Mouse (Mus musculus): Measurements from ENCODE around the gene Qpctl. TPM values are rescaled to one million over a fixed set of nuclear protein-coding genes. Genes with fewer than 3 reads are reported as not detected.

The Qpctl gene
- polyA plus RNA-seq, 1 experiment from 2014 or later, result 13.1 TPM

DNA sequence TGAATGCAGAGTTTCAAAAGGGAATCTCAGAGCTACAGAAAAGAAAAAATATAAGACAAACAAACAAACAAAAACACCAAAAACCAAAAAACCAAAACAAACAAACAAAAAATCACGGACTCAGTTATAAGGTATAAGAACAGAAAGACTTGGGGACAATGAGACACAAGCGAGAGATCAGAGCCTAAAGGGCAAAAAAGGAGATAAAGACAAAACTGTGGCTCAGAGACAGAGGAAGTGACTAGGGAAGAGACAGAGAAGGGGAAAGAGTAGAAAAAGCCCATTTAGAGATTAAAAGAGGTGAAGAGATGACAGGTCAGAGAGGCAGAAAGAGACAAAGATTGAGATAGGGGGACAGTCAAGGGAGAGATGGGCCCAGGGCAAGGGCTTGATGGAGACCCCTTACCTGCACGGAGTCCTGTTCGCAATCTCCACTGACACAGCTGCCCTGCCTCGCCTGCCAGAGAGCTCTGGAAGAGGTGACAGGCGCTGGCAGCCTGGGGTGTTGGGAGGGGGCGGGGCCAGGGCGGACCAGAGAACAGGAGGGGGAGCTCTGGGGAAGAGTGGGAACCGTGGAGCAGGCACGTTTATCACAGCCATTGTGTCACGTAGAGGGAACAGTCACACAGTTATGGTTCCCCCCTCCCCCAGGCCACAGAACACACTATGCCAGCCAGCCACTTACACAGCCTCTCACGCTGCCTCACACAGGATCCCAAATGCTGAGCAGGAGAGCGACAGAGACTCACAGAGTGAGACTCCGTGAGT, 16.7 kb upstream of the Qpctl start, which contains the start of gene Gipr:
Gene Gipr (minus strand): TSS at position 472 of the 768 bp plus-strand sequence.
- Histone ChIP-seq H3K27me3 (ENCODE audit: insufficient read depth, low read length) (peaks cover 7% of the 10 kb centered on the region; the same call in 1 of the 2 replicates), H3K4me1 (ENCODE audit: insufficient read depth) (peaks cover 5% of the 10 kb centered on the region; the same call in 1 of the 2 replicates), H3K36me3 (ENCODE audit: insufficient read depth) (no peaks in the 10 kb centered on the region), H3K27ac (ENCODE audit: low read depth) (no peak within 1 kb of the TSS), H3K9me3 (ENCODE audit: low read depth, low read length) (peaks cover 3% of the 10 kb centered on the region; the same call in 1 of the 2 replicates), H3K4me3 (ENCODE audit: low read depth, low read length) (0 out of 2 replicates have a peak within 1 kb of the TSS, but pooled peaks have one; percentile 13), H3K4me2 (peak within 1 kb of the TSS; percentile 44), H3K9ac (no peak within 1 kb of the TSS)
- no peak for TF ChIP-seq CTCF (IDR thresholded peaks at IDR 0.05; ENCODE audit: low read depth)
- 5% methylated on average over 14 of the region's 14 CpGs for WGBS
- ATAC-seq (ENCODE audit: insufficient read depth) (no peak), DNase-seq (no peak)

DNA sequence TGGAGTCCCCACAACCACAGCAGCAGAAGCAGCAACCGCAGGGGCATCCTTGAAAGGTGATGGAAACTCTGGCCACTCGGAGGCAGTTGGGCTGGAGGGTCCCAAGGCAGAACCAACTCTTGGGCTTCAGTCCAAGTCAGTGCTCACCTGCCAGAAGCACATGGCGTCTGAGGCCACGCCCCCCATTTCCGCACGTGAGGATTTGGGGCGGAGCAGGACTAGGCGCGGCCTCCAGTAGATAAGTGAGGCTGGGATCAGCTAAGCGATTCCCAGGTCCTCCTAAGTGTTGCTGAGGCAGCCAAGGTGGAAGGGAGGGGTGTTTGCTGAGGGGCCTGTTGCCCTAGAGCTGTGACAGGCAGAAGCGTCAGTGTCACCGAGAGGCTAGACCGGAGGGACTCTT, 15.9 kb upstream of the Qpctl start:
- ATAC-seq (ENCODE audit: insufficient read depth) (peak; percentile 12; the same call in 1 of the 2 replicates), DNase-seq (peak; percentile 60)
- WGBS, result under 1% methylated on average over 13 of the region's 13 CpGs
- H3K27ac ChIP-seq (ENCODE audit: low read depth), result no peak overlapping the region
- H3K36me3 ChIP-seq (ENCODE audit: insufficient read depth), result no peaks in the 10 kb centered on the region
- no peak for TF ChIP-seq CTCF (IDR thresholded peaks at IDR 0.05; ENCODE audit: low read depth)
- H3K9me3 ChIP-seq (ENCODE audit: low read depth, low read length), result peaks cover 3% of the 10 kb centered on the region; the same call in 1 of the 2 replicates
- 0 out of 2 replicates have a peak overlapping the region, but pooled peaks have one; percentile 13 for H3K4me3 ChIP-seq (ENCODE audit: low read depth, low read length)
- peak overlapping the region; percentile 44 for H3K4me2 ChIP-seq
- peaks cover 5% of the 10 kb centered on the region; the same call in 1 of the 2 replicates for H3K4me1 ChIP-seq (ENCODE audit: insufficient read depth)
- H3K27me3 ChIP-seq (ENCODE audit: insufficient read depth, low read length), result peaks cover 12% of the 10 kb centered on the region
- no peak overlapping the region for H3K9ac ChIP-seq

DNA sequence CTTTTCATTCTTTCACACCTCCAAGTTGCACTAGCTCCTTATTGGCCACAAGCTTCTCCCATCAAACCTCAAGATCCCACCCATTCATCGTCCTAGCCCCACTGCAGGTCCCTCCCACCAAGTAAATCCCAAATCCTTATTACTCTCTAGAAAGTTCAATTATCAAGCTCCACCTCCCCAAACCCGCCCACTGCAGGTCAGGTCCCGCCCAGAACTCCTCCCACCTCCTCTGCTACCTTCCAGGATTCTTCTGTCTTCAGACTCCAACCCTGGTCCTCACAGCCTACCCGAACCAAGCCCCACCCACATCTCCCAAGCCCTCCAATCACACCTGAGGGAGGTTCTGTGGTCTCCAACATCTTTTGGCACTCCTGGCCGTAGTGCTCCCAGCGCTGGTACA, 15.1 kb upstream of the Qpctl start:
- peaks cover 5% of the 10 kb centered on the region; the same call in 1 of the 2 replicates for H3K4me1 ChIP-seq (ENCODE audit: insufficient read depth)
- H3K27me3 ChIP-seq (ENCODE audit: insufficient read depth, low read length), result peaks cover 20% of the 10 kb centered on the region
- DNase-seq (peak; percentile 56), ATAC-seq (ENCODE audit: insufficient read depth) (peak; percentile 65)
- no peak overlapping the region for H3K27ac ChIP-seq (ENCODE audit: low read depth)
- under 1% methylated on average over 6 of the region's 6 CpGs for WGBS
- no peaks in the 10 kb centered on the region for H3K36me3 ChIP-seq (ENCODE audit: insufficient read depth)
- H3K9ac ChIP-seq, result no peak overlapping the region
- peak overlapping the region; percentile 44 for H3K4me2 ChIP-seq
- TF ChIP-seq CTCF (IDR thresholded peaks at IDR 0.05; ENCODE audit: low read depth), result no peak
- peaks cover 3% of the 10 kb centered on the region; the same call in 1 of the 2 replicates for H3K9me3 ChIP-seq (ENCODE audit: low read depth, low read length)
- 0 out of 2 replicates have a peak overlapping the region, but pooled peaks have one; percentile 13 for H3K4me3 ChIP-seq (ENCODE audit: low read depth, low read length)

DNA sequence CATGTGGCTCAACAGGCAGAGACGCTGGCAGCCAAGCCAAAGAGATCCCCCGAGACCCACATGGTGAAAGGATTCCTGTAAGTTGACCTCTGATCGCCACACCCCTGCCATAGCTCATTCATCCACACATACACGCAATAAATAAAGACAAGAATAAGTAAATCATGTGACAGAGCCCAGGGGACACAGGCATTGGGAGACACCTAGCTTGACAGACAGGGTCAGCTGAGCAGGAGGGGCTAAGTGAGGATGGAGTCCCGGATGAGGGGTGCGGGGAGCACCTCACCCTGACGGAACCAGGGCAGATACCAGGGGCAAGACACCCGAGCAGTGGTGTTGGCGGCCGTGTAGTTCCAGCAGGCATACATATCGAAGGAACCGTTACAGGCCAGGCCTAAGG, 14.7 kb upstream of the Qpctl start:
- H3K4me3 ChIP-seq (ENCODE audit: low read depth, low read length), result 0 out of 2 replicates have a peak overlapping the region, but pooled peaks have one; percentile 13
- no peak overlapping the region for H3K27ac ChIP-seq (ENCODE audit: low read depth)

DNA sequence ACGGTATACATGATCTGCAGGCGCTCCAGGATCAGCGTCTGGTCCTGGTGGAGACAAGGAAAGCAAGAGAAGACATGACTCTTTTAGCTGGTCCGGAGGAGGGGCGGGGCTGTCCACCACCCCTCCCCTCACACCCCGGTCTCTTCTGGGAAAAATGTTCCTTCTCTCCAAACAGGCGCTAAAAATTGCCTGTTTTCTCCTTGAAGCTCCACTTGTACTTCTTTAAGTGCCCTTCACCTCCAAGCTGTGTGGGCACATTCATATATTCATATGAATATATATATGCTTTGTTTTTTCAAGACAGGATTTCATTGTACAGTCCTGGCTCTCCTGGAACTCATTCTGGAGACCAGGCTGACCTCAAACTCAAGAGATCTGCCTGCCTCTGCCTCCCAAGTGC, 13.8 kb upstream of the Qpctl start:
- no peak for DNase-seq
- 67% methylated on average over 7 of the region's 7 CpGs for WGBS

More for the DNA sequence above, 14.7 kb upstream of the Qpctl start:
- no peak for TF ChIP-seq CTCF (IDR thresholded peaks at IDR 0.05; ENCODE audit: low read depth)
- Histone ChIP-seq H3K4me2 (peak overlapping the region; percentile 44), H3K9ac (no peak overlapping the region), H3K36me3 (ENCODE audit: insufficient read depth) (no peaks in the 10 kb centered on the region), H3K27me3 (ENCODE audit: insufficient read depth, low read length) (peaks cover 22% of the 10 kb centered on the region), H3K9me3 (ENCODE audit: low read depth, low read length) (peaks cover 3% of the 10 kb centered on the region; the same call in 1 of the 2 replicates), H3K4me1 (ENCODE audit: insufficient read depth) (peaks cover 5% of the 10 kb centered on the region; the same call in 1 of the 2 replicates)
- DNase-seq, result no peak
- WGBS, result 21% methylated on average over 12 of the region's 12 CpGs
- no peak for ATAC-seq (ENCODE audit: insufficient read depth)

DNA sequence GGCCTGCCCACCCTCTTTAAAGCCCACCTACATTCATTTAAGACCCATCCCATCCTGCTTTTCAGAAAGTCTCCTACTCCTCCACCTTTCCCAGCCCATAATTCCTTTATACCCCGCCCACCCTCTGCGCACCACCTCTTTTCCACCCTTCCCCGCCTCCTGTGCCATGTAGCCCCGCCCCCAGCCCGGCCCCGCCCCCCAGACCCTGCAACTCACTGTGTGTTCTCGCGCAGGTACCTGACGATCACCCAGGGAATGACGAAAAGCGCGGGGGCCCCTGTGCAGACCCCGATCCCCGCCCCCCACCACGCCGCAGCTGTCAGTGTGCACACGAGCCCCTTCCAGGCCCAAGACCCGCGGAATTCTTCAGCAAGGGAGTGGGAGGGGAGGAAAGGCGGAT, 11.0 kb upstream of the Qpctl start:
- ATAC-seq (ENCODE audit: insufficient read depth), result peak; percentile 13; the same call in 1 of the 2 replicates
- H3K27ac ChIP-seq (ENCODE audit: low read depth), result no peak overlapping the region
- H3K9me3 ChIP-seq (ENCODE audit: low read depth, low read length), result no peaks in the 10 kb centered on the region
- H3K9ac ChIP-seq, result peak overlapping the region; percentile 32; the same call in 1 of the 2 replicates
- H3K4me2 ChIP-seq, result peak overlapping the region; percentile 70
- H3K27me3 ChIP-seq (ENCODE audit: insufficient read depth, low read length), result peaks cover 21% of the 10 kb centered on the region
- WGBS, result 1% methylated on average over 20 of the region's 20 CpGs
- H3K4me3 ChIP-seq (ENCODE audit: low read depth, low read length), result peak overlapping the region; percentile 36
- H3K36me3 ChIP-seq (ENCODE audit: insufficient read depth), result no peaks in the 10 kb centered on the region
- DNase-seq, result peak; percentile 43
- H3K4me1 ChIP-seq (ENCODE audit: insufficient read depth), result peaks cover 5% of the 10 kb centered on the region; the same call in 1 of the 2 replicates
- TF ChIP-seq CTCF (IDR thresholded peaks at IDR 0.05; ENCODE audit: low read depth), result no peak

More for the DNA sequence above, 13.8 kb upstream of the Qpctl start:
- no peak for TF ChIP-seq CTCF (IDR thresholded peaks at IDR 0.05; ENCODE audit: low read depth)
- Histone ChIP-seq H3K4me1 (ENCODE audit: insufficient read depth) (peaks cover 5% of the 10 kb centered on the region; the same call in 1 of the 2 replicates), H3K27ac (ENCODE audit: low read depth) (no peak overlapping the region), H3K4me2 (no peak overlapping the region), H3K36me3 (ENCODE audit: insufficient read depth) (no peaks in the 10 kb centered on the region), H3K4me3 (ENCODE audit: low read depth, low read length) (no peak overlapping the region), H3K27me3 (ENCODE audit: insufficient read depth, low read length) (peaks cover 22% of the 10 kb centered on the region), H3K9ac (no peak overlapping the region), H3K9me3 (ENCODE audit: low read depth, low read length) (peaks cover 3% of the 10 kb centered on the region; the same call in 1 of the 2 replicates)
- no peak for ATAC-seq (ENCODE audit: insufficient read depth)

DNA sequence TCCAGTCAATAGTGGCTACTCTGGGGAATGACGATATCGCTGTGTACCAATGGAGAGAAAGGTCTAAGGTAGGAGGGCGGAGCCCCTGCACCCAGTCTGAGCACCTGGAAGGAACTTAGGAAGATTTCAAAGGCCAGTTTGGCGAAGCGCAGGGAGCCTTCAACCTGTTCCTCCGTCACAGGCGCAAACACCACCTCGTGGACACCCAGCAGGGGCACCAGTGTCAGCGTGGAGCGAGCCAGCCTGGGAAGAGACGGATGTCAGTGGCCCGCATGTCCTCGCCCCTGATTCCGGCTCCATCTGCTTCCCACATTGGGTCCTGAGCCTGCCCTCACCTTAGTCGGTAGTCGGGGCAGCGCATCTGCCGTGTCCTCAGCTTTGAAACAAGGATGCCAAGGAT, 10.3 kb upstream of the Qpctl start:
- H3K4me3 ChIP-seq (ENCODE audit: low read depth, low read length), result peak overlapping the region; percentile 36; the same call in 1 of the 2 replicates
- H3K9ac ChIP-seq, result no peak overlapping the region
- ATAC-seq (ENCODE audit: insufficient read depth) (no peak), DNase-seq (no peak)
- H3K4me2 ChIP-seq, result peak overlapping the region; percentile 70
- H3K4me1 ChIP-seq (ENCODE audit: insufficient read depth), result no peaks in the 10 kb centered on the region
- TF ChIP-seq CTCF (IDR thresholded peaks at IDR 0.05; ENCODE audit: low read depth), result peak; percentile 15; the same call in 1 of the 2 replicates
- WGBS, result 11% methylated on average over 18 of the region's 18 CpGs
- no peak overlapping the region for H3K27ac ChIP-seq (ENCODE audit: low read depth)
- peaks cover 15% of the 10 kb centered on the region for H3K27me3 ChIP-seq (ENCODE audit: insufficient read depth, low read length)
- H3K9me3 ChIP-seq (ENCODE audit: low read depth, low read length), result no peaks in the 10 kb centered on the region
- H3K36me3 ChIP-seq (ENCODE audit: insufficient read depth), result 0 out of 2 replicates have a peak, but pooled peaks cover 5% of the 10 kb centered on the region
